Mouse (Mus musculus) kidney, embryonic 14.5 days (tissue): ENCODE measurements at regions not wholly inside any gene's neighbourhood (a gene's known extent, or its start where the extent isn't known, plus 50 kb on each side); places are given as distances from the start of the nearest gene placed in this dataset.

Experiments used
- ATAC-seq: fragments of 200-750 bp; cut with Nextera tagmentation; 2 replicates; pipeline ENCODE4 v1.8.0; 2017; ENCODE audit warnings: moderate number of reproducible peaks, mild to moderate bottlenecking, moderate TSS enrichment, moderate library complexity; ENCODE audit not compliant: low FRiP score, low TSS enrichment
- H3K27ac ChIP-seq: fragments of 300-500 bp; sonication (generic); 2 replicates; pipeline ENCODE4 v1.5.1; 2014; ENCODE audit warnings: low read depth, mild to moderate bottlenecking, low read length, moderate library complexity, mixed read lengths
- H3K27me3 ChIP-seq: fragments of 300-500 bp; sonication (generic); 2 replicates; pipeline ENCODE4 v1.6.1; 2014; ENCODE audit warnings: mild to moderate bottlenecking, low read length; ENCODE audit not compliant: control insufficient read depth, insufficient read depth
- H3K36me3 ChIP-seq: fragments of 300-500 bp; sonication (generic); 2 replicates; pipeline ENCODE4 v1.6.1; 2014; ENCODE audit warnings: low read length, mixed read lengths; ENCODE audit not compliant: control insufficient read depth, insufficient read depth
- H3K4me1 ChIP-seq: fragments of 300-500 bp; sonication (generic); 2 replicates; pipeline ENCODE4 v1.6.1; 2014; ENCODE audit warnings: low read length, mixed read lengths; ENCODE audit not compliant: control insufficient read depth, insufficient read depth
- H3K4me2 ChIP-seq: fragments of 300-500 bp; sonication (generic); replicated peaks from 2 replicates; pipeline ENCODE4 v1.6.1; 2014; ENCODE audit warnings: low read depth, mild to moderate bottlenecking, low read length
- H3K4me3 ChIP-seq: fragments of 300-500 bp; sonication (generic); 2 replicates; pipeline ENCODE4 v1.5.1; 2014; ENCODE audit warnings: mild to moderate bottlenecking, low read length
- H3K9ac ChIP-seq: fragments of 300-500 bp; sonication (generic); 2 replicates; pipeline ENCODE4 v1.6.1; 2014; ENCODE audit warnings: low read depth, mild to moderate bottlenecking, low read length, moderate library complexity
- H3K9me3 ChIP-seq: fragments of 300-500 bp; sonication (generic); 2 replicates; pipeline ENCODE4 v1.6.1; 2016; ENCODE audit warnings: low read length; ENCODE audit not compliant: control insufficient read depth
- WGBS: fragments of 180-500 bp; shearing (Covaris S2); extraction: QIAGEN DNeasy Blood & Tissue Kit; methylation state at CpG from one replicate; pipeline ENCODE4 v1.1.7; 2014; 5-methylcytosine and 5-hydroxymethylcytosine counted together

DNA sequence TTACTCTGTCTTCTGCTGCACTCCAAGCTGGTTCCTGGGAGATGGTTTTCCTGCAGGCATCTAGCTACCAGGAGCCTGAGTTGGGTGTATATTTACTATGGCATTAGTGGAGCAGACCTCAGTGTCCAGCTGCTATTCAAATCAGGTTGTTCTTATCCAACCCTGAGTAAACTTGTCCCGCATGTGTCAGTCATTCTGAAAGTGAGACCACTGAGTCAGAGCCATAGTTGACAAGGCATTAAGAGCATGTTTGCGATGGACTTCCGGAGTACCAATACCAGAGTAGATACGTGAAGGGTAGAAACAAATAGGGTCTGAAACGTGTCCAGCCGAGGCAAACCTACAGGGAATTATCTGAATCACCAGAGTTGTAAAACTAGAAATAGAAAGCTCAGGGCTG lies 520.6 kb downstream of the Defb40 start:
- H3K27ac ChIP-seq: no peak overlapping the region
- no peaks in the 10 kb centered on the region for H3K36me3 ChIP-seq
- H3K4me1 ChIP-seq: no peaks in the 10 kb centered on the region
- no peaks in the 10 kb centered on the region for H3K9me3 ChIP-seq
- ATAC-seq: no peak
- H3K9ac ChIP-seq: no peak overlapping the region
- no peak overlapping the region for H3K4me3 ChIP-seq
- WGBS: 86% methylated on average over 6 of the region's 6 CpGs
- no peak overlapping the region for H3K4me2 ChIP-seq
- no peaks in the 10 kb centered on the region for H3K27me3 ChIP-seq

DNA sequence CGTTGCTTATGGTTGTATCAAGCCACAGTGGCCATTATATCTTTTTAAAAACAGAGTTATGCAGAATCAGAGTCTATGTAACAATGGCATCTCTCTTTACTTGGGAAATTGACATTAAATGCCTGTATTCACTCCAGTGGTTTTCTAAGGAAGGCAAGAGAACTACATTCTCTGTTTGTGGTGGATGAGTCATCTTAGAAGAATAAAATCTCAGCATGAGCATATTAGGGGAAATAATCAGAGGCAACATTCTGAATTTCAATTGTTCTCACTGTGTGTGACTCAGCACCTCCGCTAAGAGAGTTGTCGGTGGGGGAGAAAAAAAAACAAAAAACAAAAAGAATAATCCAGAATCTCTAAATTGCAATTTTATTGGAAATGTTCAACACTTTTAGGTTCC lies 529.0 kb downstream of the Defb40 start:
- no peak overlapping the region for H3K4me3 ChIP-seq
- H3K9ac ChIP-seq: no peak overlapping the region
- H3K4me2 ChIP-seq: no peak overlapping the region
- no peak overlapping the region for H3K27ac ChIP-seq
- no peaks in the 10 kb centered on the region for H3K27me3 ChIP-seq
- H3K36me3 ChIP-seq: no peaks in the 10 kb centered on the region
- H3K9me3 ChIP-seq: no peaks in the 10 kb centered on the region
- 92% methylated on average over 3 of the region's 3 CpGs for WGBS
- no peak for ATAC-seq
- no peaks in the 10 kb centered on the region for H3K4me1 ChIP-seq

- no peak overlapping the region for H3K9ac ChIP-seq
- no peaks in the 10 kb centered on the region for H3K27me3 ChIP-seq
- no peak overlapping the region for H3K4me2 ChIP-seq
- no peaks in the 10 kb centered on the region for H3K9me3 ChIP-seq
- H3K27ac ChIP-seq: no peak overlapping the region
- H3K4me1 ChIP-seq: no peaks in the 10 kb centered on the region
- 74% methylated on average over 3 of the region's 3 CpGs for WGBS
- no peak for ATAC-seq
- H3K4me3 ChIP-seq: no peak overlapping the region
- no peaks in the 10 kb centered on the region for H3K36me3 ChIP-seq
Observed at GRCm38 (mm10) chr8:18442212-18442611, 535.8 kb downstream of the Defb40 start.

DNA sequence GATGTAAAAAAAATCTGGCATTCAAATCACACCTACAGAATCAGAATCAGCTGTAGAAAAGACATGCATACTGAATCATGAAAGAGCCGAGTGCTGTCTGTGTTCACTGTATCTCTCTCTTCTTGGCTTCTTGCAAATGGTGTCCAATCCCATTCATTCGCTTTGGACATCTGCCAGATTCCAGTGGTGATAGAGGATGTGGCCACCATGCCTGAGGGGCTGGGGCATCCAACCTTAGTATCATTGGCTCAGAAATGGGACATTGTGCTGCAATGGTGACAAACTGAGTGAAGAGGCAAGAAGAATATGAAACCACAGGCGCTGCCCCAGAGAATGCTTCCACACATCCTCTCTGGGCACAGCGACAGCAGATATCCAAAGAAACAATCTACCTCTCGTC lies 555.2 kb downstream of the Defb40 start:
- Histone ChIP-seq H3K4me2 (no peak overlapping the region), H3K4me3 (no peak overlapping the region), H3K9ac (no peak overlapping the region), H3K4me1 (no peaks in the 10 kb centered on the region), H3K9me3 (no peaks in the 10 kb centered on the region), H3K36me3 (no peaks in the 10 kb centered on the region), H3K27ac (no peak overlapping the region), H3K27me3 (no peaks in the 10 kb centered on the region)
- ATAC-seq: no peak
- 81% methylated on average over 5 of the region's 5 CpGs for WGBS

- H3K27me3 ChIP-seq: no peaks in the 10 kb centered on the region
- no peak overlapping the region for H3K4me2 ChIP-seq
- no peak overlapping the region for H3K27ac ChIP-seq
- no peaks in the 10 kb centered on the region for H3K4me1 ChIP-seq
- ATAC-seq: no peak
- H3K9me3 ChIP-seq: no peaks in the 10 kb centered on the region
- no peak overlapping the region for H3K9ac ChIP-seq
- H3K4me3 ChIP-seq: no peak overlapping the region
- 87% methylated on average over 2 of the region's 2 CpGs for WGBS
- no peaks in the 10 kb centered on the region for H3K36me3 ChIP-seq
Observed at GRCm38 (mm10) chr8:18412470-18412869, 565.6 kb downstream of the Defb40 start.

GRCm38 (mm10) chr8:18406446-18406845 lies 571.6 kb downstream of the Defb40 start:
- H3K27me3 ChIP-seq: no peaks in the 10 kb centered on the region
- H3K9me3 ChIP-seq: no peaks in the 10 kb centered on the region
- 57% methylated on average over 2 of the region's 2 CpGs for WGBS
- H3K36me3 ChIP-seq: no peaks in the 10 kb centered on the region
- no peaks in the 10 kb centered on the region for H3K4me1 ChIP-seq
- no peak overlapping the region for H3K9ac ChIP-seq
- H3K4me2 ChIP-seq: no peak overlapping the region
- H3K4me3 ChIP-seq: no peak overlapping the region
- no peak overlapping the region for H3K27ac ChIP-seq
- no peak for ATAC-seq

- Histone ChIP-seq H3K4me1 (no peaks in the 10 kb centered on the region), H3K36me3 (no peaks in the 10 kb centered on the region), H3K4me3 (no peak overlapping the region), H3K27ac (no peak overlapping the region), H3K9ac (no peak overlapping the region), H3K27me3 (no peaks in the 10 kb centered on the region), H3K4me2 (no peak overlapping the region), H3K9me3 (no peaks in the 10 kb centered on the region)
- no peak; the same call in 1 of the 2 replicates for ATAC-seq
- WGBS: 6% methylated on average over 5 of the region's 5 CpGs
Observed at GRCm38 (mm10) chr8:18388353-18388752, 589.7 kb downstream of the Defb40 start.

DNA sequence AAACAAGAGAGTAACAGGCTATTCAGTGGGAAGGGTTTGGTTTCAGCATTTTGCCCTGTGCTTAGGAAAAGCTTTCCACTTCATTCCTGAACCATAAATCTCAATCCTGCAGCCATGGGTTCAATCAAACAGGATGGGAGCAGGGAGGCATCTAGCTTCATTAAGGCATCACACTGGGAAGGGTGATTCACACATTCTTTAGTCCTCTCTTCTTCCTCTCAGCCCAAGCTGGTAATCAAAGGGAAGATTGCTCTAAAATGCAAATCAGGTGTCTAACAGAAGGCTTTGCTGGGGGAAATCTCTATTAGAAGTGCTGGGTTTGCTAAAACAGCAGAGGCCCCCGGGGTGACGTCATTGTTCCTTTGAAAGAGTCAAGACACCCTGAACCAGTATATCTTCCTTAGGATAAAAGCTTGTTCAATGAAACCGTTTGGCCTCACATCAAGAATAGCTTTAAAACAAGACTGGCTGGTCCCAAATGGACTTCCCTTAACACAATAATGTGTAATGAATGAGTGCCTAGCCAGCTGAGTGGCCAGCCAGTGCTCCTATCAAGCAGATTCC lies 596.4 kb downstream of the Defb40 start:
- Histone ChIP-seq H3K9me3 (no peaks in the 10 kb centered on the region), H3K27ac (no peak overlapping the region), H3K9ac (no peak overlapping the region), H3K36me3 (no peaks in the 10 kb centered on the region), H3K4me3 (no peak overlapping the region), H3K27me3 (no peaks in the 10 kb centered on the region), H3K4me1 (no peaks in the 10 kb centered on the region), H3K4me2 (no peak overlapping the region)
- ATAC-seq: no peak
- 3% methylated on average over 3 of the region's 3 CpGs for WGBS

GRCm38 (mm10) chr8:18348716-18349115 lies 629.3 kb downstream of the Defb40 start:
- H3K9me3 ChIP-seq: no peaks in the 10 kb centered on the region
- no peak overlapping the region for H3K4me3 ChIP-seq
- ATAC-seq: no peak
- H3K4me1 ChIP-seq: no peaks in the 10 kb centered on the region
- no peak overlapping the region for H3K27ac ChIP-seq
- no peaks in the 10 kb centered on the region for H3K36me3 ChIP-seq
- 86% methylated on average over 4 of the region's 4 CpGs for WGBS
- H3K27me3 ChIP-seq: no peaks in the 10 kb centered on the region
- no peak overlapping the region for H3K4me2 ChIP-seq
- H3K9ac ChIP-seq: no peak overlapping the region
